Mouse (Mus musculus) splenic B cell, adult 2 months (primary cell): ENCODE data around the gene 5730596B20Rik.

Experiments
- DNase-seq: peaks from one replicate; pipeline ENCODE4 v3.0.0-alpha.2; 2011; ENCODE audit warnings: low read depth, low spot score
- H3K27me3 ChIP-seq: 2 replicates; pipeline ENCODE4 v1.6.1; 2012; ENCODE audit warnings: mild to moderate bottlenecking, low read length, moderate library complexity, mixed read lengths; ENCODE audit not compliant: control insufficient read depth, poor library complexity, insufficient read depth, severe bottlenecking
- H3K36me3 ChIP-seq: 2 replicates; pipeline ENCODE4 v1.6.1; 2012; ENCODE audit warnings: mild to moderate bottlenecking, low read length, moderate library complexity, mixed read lengths; ENCODE audit not compliant: control insufficient read depth, poor library complexity, insufficient read depth, severe bottlenecking

The 5730596B20Rik gene

GRCm38 (mm10) chr6:52205638-52206621, 28.6 kb downstream of the 5730596B20Rik start:
- H3K27me3 ChIP-seq: no peaks in the 10 kb centered on the region; the same call in 1 of the 2 replicates
- H3K36me3 ChIP-seq: no peaks in the 10 kb centered on the region
- no peak for DNase-seq

DNA sequence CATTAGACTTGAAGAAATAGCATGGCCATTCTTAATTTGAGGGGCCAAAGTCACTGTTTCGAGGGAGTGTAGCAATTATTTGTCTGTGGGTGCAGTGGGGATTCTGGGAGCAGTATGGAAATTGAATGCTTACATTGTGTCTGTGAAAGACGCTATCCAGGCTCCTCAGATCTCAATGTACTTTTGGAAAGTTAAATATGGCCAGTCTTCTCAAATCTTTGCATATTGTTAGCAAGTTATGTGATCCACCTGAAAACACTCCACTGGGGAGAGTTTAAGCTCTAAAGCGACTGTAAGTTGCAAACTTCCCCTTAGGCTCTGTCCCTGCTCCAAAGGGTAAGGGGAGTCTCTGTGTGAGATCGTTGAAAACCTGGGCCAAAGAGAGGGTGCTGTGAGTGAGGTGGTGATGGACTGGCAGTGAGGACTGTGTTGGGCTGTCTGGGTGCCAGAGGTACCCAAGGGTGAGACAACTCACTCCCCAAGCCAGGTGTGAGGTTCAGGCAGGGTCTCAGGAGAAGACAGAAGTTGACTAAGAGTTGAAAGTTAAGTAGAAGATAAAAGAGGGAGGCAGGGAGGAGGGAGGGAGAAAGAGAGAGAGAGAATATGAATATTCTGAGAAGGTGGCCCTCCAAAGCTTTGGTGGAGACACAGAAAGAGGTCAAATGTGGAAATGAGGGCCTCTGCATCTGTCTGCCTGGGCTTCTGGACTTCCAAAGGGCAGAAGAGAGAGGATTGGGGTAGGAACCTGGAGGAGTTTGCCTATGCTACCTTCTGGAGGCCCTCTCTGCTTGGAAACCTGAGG, 29.8 kb downstream of the 5730596B20Rik start:
- no peak for DNase-seq
- Histone ChIP-seq H3K36me3 (no peaks in the 10 kb centered on the region), H3K27me3 (peaks cover 2% of the 10 kb centered on the region)

- no peaks in the 10 kb centered on the region for H3K36me3 ChIP-seq
- peaks cover 2% of the 10 kb centered on the region for H3K27me3 ChIP-seq
- no peak for DNase-seq
Observed at GRCm38 (mm10) chr6:52207684-52207976, 30.3 kb downstream of the 5730596B20Rik start.

- DNase-seq: peak; percentile 11
- peaks cover 2% of the 10 kb centered on the region for H3K27me3 ChIP-seq
- H3K36me3 ChIP-seq: no peaks in the 10 kb centered on the region
Observed at GRCm38 (mm10) chr6:52208072-52208867, 31.0 kb downstream of the 5730596B20Rik start, which contains the start of gene Hoxa6. TSS of gene Hoxa6 (minus strand) at chr6:52208722.

GRCm38 (mm10) chr6:52208868-52209684, 31.8 kb downstream of the 5730596B20Rik start:
- peak; percentile 15 for DNase-seq
- no peaks in the 10 kb centered on the region for H3K36me3 ChIP-seq
- H3K27me3 ChIP-seq: peaks cover 4% of the 10 kb centered on the region

- H3K27me3 ChIP-seq: peaks cover 4% of the 10 kb centered on the region
- no peak for DNase-seq
- no peaks in the 10 kb centered on the region for H3K36me3 ChIP-seq
Observed at GRCm38 (mm10) chr6:52209685-52210046, 32.4 kb downstream of the 5730596B20Rik start.

DNA sequence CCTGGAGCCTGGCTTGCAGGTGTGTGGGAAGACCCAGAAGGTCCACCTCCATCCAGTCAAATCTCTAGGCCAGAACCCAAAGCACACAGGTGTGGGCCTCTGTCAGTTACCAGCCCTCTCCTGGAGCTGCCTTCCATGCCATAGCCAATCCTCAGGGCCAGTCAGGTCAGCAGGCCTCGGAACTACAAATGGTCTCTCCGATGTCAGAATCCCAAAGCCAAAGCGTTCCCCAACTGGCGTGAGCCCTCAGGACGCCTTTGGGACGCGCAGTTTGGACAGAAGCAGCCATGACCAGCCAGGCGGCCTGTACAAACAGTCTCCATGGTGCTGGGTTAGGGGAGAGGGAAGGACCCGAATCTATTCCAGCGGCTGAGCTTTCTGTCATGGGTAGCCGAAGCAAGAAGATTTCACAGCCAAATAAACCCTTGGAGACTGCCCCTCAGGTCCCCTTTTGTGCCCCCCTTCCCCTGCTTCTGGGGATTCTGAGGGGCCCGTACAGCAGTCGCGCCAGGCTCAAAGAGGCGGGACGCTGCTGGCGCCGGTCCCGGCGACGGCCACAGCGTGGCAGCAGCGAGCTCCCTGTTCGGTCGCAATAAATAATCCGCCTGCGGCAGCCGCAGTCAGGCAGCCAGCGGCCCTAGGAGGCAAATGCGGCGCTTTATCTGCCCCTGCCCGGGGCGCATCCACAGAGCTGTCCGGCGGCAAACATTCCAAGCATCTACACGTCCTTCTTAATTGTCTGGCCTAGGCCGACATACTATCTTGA, 34.1 kb downstream of the 5730596B20Rik start:
- Histone ChIP-seq H3K36me3 (no peaks in the 10 kb centered on the region), H3K27me3 (peaks cover 4% of the 10 kb centered on the region)
- peak; percentile 78 for DNase-seq

GRCm38 (mm10) chr6:52211961-52212360, 34.7 kb downstream of the 5730596B20Rik start:
- H3K36me3 ChIP-seq: no peaks in the 10 kb centered on the region
- no peak for DNase-seq
- peaks cover 4% of the 10 kb centered on the region for H3K27me3 ChIP-seq

GRCm38 (mm10) chr6:52212556-52213118, 35.3 kb downstream of the 5730596B20Rik start:
- Histone ChIP-seq H3K36me3 (no peaks in the 10 kb centered on the region), H3K27me3 (peaks cover 4% of the 10 kb centered on the region)
- DNase-seq: no peak

DNA sequence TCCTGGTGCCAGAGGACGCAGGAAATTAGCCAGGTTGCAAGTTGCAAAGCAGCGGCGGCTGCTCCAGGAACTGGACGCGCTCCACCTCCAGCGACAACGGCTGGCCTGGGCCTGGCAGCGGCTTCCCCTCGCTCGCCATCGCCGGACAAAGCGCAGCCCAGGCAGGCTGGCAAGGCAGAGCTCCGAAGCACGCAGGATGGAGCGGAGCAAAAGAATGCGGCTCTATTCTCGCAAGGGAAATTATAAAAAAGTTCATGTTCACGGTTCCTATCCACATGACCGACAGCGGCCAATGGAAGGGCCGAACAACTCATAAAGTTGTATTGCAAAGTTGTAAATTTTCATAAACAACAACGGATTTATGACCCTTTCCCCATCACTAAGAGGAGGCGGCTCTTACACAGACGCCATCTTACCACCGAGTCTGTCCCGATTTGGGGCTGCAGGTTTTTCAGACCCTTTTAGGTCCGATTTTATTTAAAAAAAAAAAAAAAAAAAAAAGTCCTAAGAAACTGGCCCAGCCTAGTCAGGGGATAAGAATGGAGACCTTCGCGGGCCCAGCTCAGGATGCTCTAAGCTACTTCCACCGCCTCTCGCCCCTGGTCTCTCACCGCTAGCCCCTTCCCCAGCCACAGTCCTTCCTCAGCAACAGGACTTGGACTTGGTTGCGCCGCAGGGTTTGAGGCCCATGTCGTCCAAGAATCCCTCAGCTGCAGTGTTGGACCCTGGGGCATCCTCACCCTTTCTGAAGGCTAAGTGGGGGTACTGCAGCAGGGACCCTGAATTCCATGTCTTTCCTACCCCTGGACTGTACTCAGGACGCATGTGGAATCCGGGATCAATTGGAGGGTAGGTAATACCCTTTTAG, 36.1 kb downstream of the 5730596B20Rik start, which contains the start of the genes Hoxa3 and Gm28308:
TSS of gene Hoxa3 (minus strand) at position 218 of the 868 bp plus-strand sequence.
TSS of gene Gm28308 (minus strand) at position 221 of the 868 bp plus-strand sequence.
- H3K27me3 ChIP-seq: peaks cover 6% of the 10 kb centered on the region
- H3K36me3 ChIP-seq: no peaks in the 10 kb centered on the region
- DNase-seq: no peak

DNA sequence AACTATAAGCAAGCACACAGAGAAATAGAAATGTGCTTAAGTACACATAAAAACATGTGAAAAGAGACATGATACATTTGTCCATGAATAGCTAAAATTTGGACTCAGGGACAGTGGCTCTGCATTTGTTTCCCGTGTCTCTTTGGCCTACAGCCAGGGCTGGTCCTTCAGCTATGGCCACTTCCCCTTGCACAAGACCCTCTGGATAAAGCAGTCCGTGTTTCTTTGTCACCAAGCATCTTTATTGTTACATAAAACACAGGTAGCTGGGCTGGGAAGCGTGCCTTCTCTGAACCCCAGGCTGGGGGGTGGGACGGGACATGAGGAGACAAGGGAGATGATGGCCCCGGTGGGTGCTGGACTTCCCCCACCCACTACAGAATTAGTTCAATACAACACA, 37.0 kb downstream of the 5730596B20Rik start:
- Histone ChIP-seq H3K36me3 (no peaks in the 10 kb centered on the region), H3K27me3 (peaks cover 6% of the 10 kb centered on the region)
- DNase-seq: no peak

- Histone ChIP-seq H3K36me3 (no peaks in the 10 kb centered on the region), H3K27me3 (peaks cover 6% of the 10 kb centered on the region)
- DNase-seq: no peak
Observed at GRCm38 (mm10) chr6:52215070-52215469, 37.8 kb downstream of the 5730596B20Rik start.
